Mouse (Mus musculus) ES-Bruce4 (cell line): ENCODE measurements at regions not wholly inside any gene's neighbourhood (a gene's known extent, or its start where the extent isn't known, plus 50 kb on each side); places are given as distances from the start of the nearest gene placed in this dataset.

Source experiments
- H3K27ac ChIP-seq: 2 replicates; pipeline ENCODE4 v1.5.1; 2012; ENCODE audit warnings: low read length, inconsistent platforms; ENCODE audit not compliant: insufficient read depth
- H3K27me3 ChIP-seq: 2 replicates; pipeline ENCODE4 v1.6.1; 2012; ENCODE audit warnings: mild to moderate bottlenecking, low read length, inconsistent platforms; ENCODE audit not compliant: control insufficient read depth, poor library complexity, insufficient read depth, severe bottlenecking
- H3K36me3 ChIP-seq: 2 replicates; pipeline ENCODE4 v1.6.1; 2012; ENCODE audit warnings: inconsistent platforms, mild to moderate bottlenecking, low read length, moderate library complexity; ENCODE audit not compliant: control insufficient read depth, poor library complexity, insufficient read depth, severe bottlenecking
- H3K4me1 ChIP-seq: one replicate; pipeline ENCODE4 v1.8.1; 2011; ENCODE audit warnings: low read length; ENCODE audit not compliant: control insufficient read depth, insufficient read depth
- H3K4me3 ChIP-seq: 2 replicates; pipeline ENCODE4 v1.5.1; 2011; ENCODE audit warnings: low read depth, mild to moderate bottlenecking, low read length
- H3K9ac ChIP-seq: 2 replicates; pipeline ENCODE4 v1.6.1; 2012; ENCODE audit warnings: low read depth, mild to moderate bottlenecking, inconsistent platforms; ENCODE audit not compliant: poor library complexity, severe bottlenecking
- H3K9me3 ChIP-seq: replicated peaks from 2 replicates; pipeline ENCODE4 v1.6.1; 2012; ENCODE audit warnings: mild to moderate bottlenecking, low read length, inconsistent platforms; ENCODE audit not compliant: control insufficient read depth, poor library complexity, insufficient read depth, severe bottlenecking
- CTCF ChIP-seq: IDR thresholded peaks from one replicate; pipeline ENCODE4 v1.8.1; 2011; ENCODE audit warnings: low read depth, low read length
- EP300 ChIP-seq: IDR thresholded peaks from 2 replicates; pipeline ENCODE4 v1.6.1; 2011; ENCODE audit warnings: low read depth, low read length; ENCODE audit not compliant: insufficient read depth
- POLR2A ChIP-seq: IDR thresholded peaks from one replicate; pipeline ENCODE4 v1.8.1; 2011; ENCODE audit warnings: low read length; ENCODE audit not compliant: insufficient read depth

DNA sequence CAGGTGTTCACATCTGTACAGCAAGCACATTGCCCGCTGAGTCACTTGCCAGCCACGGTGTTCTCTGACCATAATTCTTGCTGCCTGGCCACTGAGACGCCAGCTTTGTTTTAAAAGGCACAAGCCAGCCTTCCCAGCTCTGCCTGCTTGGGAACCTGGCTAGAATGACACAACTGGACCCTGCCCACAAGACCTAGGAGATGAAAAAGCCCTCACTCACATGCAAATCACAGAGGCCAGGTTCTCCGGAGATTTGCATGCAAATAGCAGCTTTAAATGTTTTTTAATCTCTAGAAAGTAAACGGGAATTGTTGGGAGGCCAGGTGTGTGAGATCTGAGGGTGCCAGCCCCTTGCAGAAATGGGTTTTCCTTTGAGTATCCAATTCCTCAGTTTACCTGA is 71.9 kb downstream of the 1810010D01Rik start:
- Histone ChIP-seq H3K27ac (peak overlapping the region; percentile 49), H3K9me3 (peaks cover 5% of the 10 kb centered on the region), H3K4me1 (peaks cover 6% of the 10 kb centered on the region), H3K27me3 (no peaks in the 10 kb centered on the region), H3K9ac (no peak overlapping the region), H3K36me3 (no peaks in the 10 kb centered on the region), H3K4me3 (no peak overlapping the region)
- TF ChIP-seq EP300, result no peak
- TF ChIP-seq CTCF, result no peak
- TF ChIP-seq POLR2A, result no peak

DNA sequence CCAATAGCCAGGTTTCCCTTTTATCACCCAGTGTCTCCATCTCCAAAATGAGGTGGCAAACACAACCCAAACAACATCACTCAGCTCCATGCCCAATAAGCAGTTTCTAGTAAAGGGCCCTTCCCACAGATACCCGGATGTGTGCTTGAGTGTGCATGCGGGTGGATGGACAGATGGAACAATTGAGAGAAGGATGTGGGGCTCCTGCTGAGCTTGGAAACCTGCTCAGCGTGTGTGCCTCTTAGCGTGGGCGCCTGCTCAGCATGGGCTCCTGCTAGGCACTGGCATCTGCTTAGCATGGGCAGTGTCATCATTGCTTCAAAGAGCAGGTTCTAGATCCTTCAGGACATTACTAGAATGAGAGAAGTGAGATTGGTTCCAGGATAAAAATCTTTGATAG is 75.4 kb downstream of the 1810010D01Rik start:
- H3K27ac ChIP-seq, result no peak overlapping the region
- TF ChIP-seq CTCF (no peak), POLR2A (no peak), EP300 (no peak)
- peaks cover 10% of the 10 kb centered on the region for H3K4me1 ChIP-seq
- H3K9ac ChIP-seq, result no peak overlapping the region
- H3K9me3 ChIP-seq, result no peaks in the 10 kb centered on the region
- no peak overlapping the region for H3K4me3 ChIP-seq
- H3K27me3 ChIP-seq, result no peaks in the 10 kb centered on the region
- H3K36me3 ChIP-seq, result no peaks in the 10 kb centered on the region

DNA sequence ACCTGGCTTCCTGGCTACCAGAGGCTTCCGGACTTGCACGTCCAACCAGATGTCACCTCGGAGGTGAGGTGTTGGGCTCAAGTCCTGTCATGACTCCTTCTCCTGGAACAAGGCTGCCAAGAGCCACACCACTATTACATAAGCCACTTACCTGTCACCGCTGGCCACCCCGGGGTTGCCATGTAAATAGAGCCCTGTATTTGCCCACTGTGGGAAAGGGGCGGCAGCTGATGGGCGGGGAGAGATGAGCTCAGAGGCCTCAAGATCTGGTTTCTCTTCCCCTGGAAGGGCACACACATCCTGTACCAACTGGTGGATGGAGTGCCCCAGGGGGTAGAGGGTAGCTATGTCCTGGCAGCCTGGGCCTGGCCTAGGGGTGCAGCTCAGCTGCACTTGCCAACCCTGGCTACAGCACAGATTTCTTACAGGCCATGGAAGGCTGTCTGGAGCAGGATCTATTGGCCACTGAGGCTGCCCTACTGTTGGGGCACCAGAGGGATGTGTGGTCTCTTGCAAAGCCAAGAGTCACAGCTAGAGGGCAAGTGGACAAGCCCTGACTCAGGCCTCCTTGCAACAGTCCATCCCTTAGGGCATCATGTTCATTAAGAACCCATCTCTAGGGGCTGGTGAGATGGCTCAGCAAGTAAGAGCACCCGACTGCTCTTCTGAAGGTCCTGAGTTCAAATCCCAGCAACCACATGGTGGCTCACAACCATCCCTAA is 76.3 kb downstream of the 1810010D01Rik start:
- Histone ChIP-seq H3K27me3 (no peaks in the 10 kb centered on the region), H3K4me3 (no peak overlapping the region), H3K36me3 (no peaks in the 10 kb centered on the region), H3K9ac (no peak overlapping the region), H3K4me1 (peaks cover 12% of the 10 kb centered on the region), H3K27ac (no peak overlapping the region), H3K9me3 (no peaks in the 10 kb centered on the region)
- TF ChIP-seq POLR2A (no peak), CTCF (peak; percentile 18), EP300 (no peak)

DNA sequence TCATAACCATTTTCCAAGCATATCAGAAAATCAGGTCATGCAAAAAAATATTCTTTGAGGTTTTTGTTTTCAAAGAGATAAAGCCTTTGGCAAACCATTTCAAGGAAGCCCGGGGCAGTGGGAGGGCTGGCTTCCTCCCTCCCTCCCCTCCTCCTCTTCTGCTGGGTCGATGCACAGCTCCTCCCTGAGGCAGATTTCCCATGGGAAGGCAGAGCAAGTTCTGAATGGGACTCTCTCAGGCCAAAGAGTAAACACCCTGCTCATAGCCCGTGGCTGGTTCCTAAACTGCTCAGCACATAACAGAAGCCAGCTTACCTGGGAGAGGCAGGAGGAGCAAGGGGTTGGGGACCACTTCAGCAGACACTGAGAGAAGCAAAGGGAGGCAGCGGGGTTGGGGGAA is 77.9 kb downstream of the 1810010D01Rik start:
- no peaks in the 10 kb centered on the region for H3K9me3 ChIP-seq
- peaks cover 7% of the 10 kb centered on the region for H3K4me1 ChIP-seq
- H3K36me3 ChIP-seq, result no peaks in the 10 kb centered on the region
- no peak overlapping the region for H3K27ac ChIP-seq
- no peak overlapping the region for H3K4me3 ChIP-seq
- H3K9ac ChIP-seq, result no peak overlapping the region
- no peaks in the 10 kb centered on the region for H3K27me3 ChIP-seq
- TF ChIP-seq CTCF (no peak), EP300 (peak; percentile 67; the same call in 1 of the 2 replicates), POLR2A (no peak)

DNA sequence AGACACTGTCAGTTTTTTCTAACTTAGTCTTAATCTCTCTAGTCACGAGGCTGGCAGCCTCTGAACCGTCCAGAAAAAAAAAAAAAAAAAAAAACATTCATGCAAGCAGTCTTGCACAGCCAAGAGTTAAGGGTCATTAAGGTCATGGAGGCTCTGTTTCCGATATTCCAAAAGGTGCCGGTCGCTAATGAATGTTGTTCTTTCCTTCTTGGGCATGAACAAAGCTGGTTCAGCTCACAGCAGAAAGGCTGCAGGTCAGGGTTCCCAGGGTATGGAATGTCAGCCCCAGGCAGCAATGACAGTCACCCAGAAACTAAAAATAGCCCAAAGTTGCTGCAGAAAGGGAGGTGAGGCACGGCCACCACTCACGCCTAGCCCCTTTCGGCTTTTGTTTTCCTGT is 80.3 kb downstream of the 1810010D01Rik start:
- H3K27me3 ChIP-seq, result no peaks in the 10 kb centered on the region
- H3K4me3 ChIP-seq, result no peak overlapping the region
- H3K4me1 ChIP-seq, result peaks cover 7% of the 10 kb centered on the region
- no peak overlapping the region for H3K9ac ChIP-seq
- TF ChIP-seq EP300 (0 out of 2 replicates have a peak, but pooled peaks have one; percentile 40), CTCF (no peak)
- H3K27ac ChIP-seq, result no peak overlapping the region
- no peaks in the 10 kb centered on the region for H3K36me3 ChIP-seq
- H3K9me3 ChIP-seq, result no peaks in the 10 kb centered on the region

DNA sequence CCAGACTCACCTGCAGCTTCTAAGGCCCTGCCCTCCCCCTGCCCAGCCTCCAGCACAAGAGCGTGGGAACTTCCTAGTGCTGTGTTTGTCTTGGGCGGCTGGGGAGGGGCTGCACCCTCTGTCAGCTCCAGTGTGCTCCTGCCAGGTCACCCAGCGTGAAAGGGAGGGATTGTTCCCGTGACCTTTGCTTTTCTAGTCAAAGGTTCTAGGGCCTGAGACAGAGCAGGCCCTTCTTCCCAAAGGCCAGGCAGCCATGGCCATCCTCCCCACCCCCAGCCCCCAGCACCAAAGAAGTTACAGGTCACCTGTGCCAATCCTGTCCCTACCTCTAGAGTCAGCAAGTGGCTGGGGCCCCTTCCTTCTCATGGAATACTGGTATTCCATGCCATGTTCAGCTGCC is 80.7 kb downstream of the 1810010D01Rik start:
- Histone ChIP-seq H3K27ac (no peak overlapping the region), H3K9ac (no peak overlapping the region), H3K4me3 (no peak overlapping the region), H3K36me3 (no peaks in the 10 kb centered on the region), H3K27me3 (no peaks in the 10 kb centered on the region), H3K4me1 (peaks cover 7% of the 10 kb centered on the region), H3K9me3 (no peaks in the 10 kb centered on the region)
- TF ChIP-seq CTCF (no peak), POLR2A (no peak), EP300 (no peak)
